Mouse (Mus musculus) cortical plate, adult 2 months (tissue): ENCODE measurements around the gene Gm17416.

Experiments
- CTCF ChIP-seq: fragments of 200-500 bp; IDR thresholded peaks from 2 replicates; pipeline ENCODE4 v1.5.1; 2011; ENCODE audit warnings: mild to moderate bottlenecking, control low read depth, low read length; ENCODE audit not compliant: insufficient read depth; ENCODE audit errors: extremely low read depth
- POLR2A ChIP-seq: fragments of 200-500 bp; IDR thresholded peaks from 2 replicates; pipeline ENCODE4 v1.6.1; 2011; ENCODE audit warnings: mild to moderate bottlenecking, low read length, control low read depth; ENCODE audit not compliant: insufficient read depth; ENCODE audit errors: extremely low read depth

DNA sequence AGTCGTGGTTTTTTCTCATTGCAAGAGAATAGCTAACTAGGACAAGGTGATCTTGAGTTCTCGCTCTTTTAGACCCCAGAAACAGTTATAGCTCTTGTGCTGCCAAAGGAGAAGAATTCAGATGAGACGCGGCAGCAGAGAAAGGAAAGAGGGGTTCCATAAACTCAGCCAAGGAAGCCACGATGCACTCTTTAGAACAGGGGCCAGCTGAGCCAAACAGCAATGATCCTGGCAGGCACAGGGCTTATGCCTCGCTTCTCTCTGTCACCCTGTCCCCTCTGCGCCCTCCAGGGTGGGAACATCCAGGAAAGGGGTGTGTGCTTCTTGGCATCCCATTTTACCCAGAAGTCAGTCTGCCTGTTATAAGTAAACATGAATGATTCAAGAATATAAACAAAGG, 30.2 kb downstream of the Gm17416 start, which contains the start of gene Defb45:
- TF ChIP-seq POLR2A (no peak), CTCF (no peak)
